Mouse (Mus musculus) right cerebral cortex, postnatal 4 days (tissue): ENCODE data around the gene Gm15557.
"Not testable (repeated sequence)": the region's sequence is repeated elsewhere in the genome, so short reads cannot be mapped to it uniquely, and the experiment has no call there.

Experiments used
- DNase-seq: peaks from one replicate; pipeline ENCODE4 v3.0.0-alpha.2; 2022

Gene Gm15557

DNA sequence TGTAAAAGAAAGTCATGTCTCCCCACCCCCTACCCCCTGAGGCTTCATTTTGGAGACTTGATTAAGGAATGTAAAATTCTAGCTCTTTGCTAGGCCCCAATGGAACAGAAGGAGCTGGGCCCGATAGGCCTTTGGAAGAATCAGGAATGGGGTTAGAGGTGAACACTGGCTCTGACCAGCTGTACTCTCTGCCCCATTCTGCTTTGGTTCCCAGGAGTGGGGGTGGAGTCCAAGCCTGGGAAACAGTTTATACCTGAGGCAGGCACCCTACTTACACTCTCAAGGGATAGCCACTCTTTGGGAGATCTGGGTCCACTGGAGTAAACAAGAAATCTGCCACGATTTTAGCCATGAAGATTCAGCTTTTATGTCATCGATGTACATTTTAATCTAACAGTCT is at the start of gene Gm15557:
Gene Gm15557 (plus strand): TSS at position 48 of the 400 bp plus-strand sequence.
- no peak for DNase-seq

DNA sequence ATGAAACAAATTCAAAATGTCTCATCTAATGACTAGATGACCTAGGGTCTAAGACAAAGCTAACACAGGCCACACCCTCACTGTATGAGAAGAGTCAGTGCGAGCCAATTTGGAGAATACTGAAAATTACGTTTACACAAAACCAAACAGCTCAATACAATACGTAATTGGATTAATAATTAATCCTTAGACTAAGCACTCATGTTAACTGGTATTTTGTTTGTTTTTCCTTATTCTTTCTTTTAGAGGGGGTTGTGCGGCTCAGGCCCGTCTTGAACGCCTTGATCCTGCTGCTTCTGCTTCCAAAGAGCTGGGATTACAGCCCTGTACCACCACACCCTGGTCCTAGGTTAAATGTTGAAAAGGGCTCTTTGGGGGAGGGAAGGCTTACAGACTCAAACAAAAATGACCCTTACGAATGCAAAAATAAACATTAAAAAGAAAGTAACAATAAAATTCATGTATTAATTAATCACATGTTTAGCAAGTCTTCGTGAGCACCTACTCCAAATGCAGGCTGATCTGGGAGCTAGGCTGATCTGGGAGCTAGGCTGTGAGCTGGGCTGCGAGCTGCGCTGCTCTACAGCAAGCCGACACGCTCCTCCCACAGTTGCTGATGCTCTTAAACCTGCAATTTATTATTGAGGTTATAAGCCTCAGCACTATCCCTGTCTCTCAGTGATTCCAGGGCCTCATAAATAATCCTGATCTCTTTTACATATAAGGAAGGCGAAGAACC is 46.1 kb upstream of the Gm15557 start:
- no peak for DNase-seq

DNA sequence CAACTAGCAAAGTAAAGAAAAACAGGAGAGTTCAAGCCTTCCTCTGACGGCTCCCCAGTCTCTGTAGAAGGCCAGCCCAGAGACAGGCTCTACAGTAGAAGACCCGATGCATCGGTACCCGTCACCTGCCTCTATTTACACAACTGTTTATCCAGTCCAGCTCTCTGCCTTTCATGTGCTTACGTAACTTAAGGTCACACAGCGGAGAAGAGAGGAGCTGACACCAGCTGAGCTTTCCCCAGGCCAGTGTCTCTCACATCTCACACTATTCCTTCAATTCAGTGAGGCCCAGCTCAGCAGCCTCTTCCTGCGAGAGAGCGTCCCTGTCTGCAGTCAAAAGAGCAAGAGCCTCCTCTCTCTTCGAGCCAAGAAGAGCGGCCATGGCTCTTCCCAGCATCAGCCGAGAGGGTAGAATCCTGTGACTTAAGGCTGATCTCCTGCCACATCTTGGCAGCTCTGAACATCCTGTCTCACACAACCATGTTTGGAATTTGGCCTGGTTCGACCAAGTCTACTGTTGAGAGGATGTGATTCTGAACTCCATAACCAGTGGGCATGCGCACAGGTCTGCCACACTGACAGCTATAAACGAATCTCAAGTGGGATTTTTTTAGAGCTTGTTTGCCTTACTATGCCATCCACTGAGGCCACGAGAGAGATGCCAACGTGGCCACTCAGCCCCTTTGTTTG is 45.3 kb upstream of the Gm15557 start:
- DNase-seq = no peak

DNA sequence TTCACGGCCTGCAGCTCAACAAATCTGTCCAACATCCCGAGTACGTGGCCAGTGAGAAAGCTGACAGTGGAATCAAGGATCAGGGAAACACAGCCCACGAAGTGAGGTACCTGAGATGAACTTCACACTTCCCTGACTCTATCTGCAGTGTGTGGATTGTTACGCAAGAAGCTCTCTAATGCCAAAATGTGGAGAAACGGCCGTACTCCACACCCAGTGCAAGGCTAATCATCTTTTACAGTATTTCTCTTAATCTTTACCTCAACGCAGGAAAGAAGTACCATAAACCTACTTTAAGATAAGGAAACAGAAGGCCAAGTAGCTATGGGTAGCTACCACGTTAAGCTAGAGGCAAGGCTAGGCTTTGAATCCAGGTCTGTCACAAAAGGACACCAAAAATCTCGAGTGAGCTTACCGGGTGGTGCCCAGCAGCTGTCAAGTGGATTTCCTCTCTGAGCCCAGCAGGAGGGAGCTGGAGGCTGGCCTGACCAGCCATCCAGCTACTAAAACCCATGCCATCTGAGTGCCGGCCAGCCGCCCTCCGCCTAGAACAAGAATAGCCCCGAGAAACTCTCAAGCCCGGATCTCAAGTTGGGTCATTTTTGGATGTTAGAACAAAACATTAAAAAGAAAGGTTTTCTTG is 37.4 kb upstream of the Gm15557 start:
- no peak for DNase-seq

DNA sequence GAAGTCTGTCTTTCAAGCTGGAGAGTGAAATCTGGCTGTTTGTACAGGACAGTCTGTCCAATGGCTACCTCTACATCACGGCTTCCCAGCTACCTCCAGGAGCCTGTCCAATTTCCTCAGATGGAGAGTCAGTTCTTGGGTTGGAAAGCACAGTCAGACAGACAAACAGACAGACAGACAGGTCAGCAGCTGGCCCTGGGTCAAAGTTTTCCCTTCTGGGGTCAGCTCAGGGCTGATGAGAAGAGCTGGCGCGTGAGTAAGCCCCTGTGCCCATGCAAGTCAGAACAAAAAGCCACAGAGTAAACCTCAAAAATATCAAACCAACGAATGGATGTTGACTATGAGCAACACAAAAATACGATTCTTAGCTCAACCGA is 36.9 kb upstream of the Gm15557 start:
- no peak for DNase-seq

DNA sequence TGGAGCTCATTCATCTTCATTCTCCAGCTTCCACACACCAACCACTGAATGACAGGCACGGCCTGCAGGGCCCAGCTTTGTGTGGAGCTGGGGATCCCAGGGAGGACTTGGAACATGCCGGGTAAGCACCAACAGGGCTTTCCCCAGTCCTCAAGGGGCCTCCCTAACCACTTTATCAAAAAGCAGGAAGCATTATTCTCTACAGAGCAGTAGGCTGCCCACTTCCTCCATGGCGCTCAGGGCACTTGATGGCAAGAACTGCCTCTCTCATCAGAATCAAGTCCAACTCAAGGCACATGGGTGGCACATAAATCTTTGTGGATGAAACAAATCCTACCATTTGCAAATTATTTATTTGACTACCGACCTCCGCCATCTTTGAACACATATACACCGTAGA is 25.8 kb upstream of the Gm15557 start:
- no peak for DNase-seq

DNA sequence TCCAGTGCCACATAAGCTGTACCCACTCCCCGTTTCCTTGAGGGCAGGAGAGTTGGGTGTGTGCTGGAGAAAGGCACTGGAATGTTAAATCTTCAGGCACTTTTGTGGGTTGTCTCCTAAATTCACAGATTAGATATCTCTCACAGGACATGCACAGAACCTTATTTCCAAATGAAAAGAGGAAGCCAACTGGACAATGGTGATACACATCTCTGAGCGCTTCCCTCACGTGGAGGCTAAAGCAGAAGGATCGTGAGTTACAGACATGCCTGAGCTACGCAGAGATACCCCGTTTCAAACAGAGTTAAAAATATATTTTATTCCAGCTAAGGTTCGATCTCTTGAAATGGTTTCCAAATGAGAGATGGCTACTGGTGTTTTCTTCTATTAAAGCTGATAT is 17.4 kb upstream of the Gm15557 start:
- DNase-seq = no peak

DNA sequence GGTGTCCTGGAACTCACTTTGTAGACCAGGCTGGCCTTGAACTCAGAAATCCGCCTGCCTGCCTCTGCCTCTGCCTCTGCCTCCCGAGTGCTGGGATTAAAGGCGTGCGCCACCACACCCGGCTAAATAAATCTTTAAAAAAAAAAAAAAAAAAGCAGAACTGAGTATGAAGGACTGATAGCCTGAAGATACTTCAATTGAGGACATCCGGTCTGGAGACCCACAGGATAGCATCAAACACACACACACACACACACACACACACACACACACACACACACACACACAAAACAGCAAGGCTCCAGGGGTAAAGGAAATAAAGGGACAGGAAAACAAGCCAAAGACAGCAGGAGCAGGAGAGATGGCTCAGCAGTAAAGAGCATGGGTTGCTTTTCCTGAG is 15.3 kb upstream of the Gm15557 start:
- not testable (repeated sequence) for DNase-seq

DNA sequence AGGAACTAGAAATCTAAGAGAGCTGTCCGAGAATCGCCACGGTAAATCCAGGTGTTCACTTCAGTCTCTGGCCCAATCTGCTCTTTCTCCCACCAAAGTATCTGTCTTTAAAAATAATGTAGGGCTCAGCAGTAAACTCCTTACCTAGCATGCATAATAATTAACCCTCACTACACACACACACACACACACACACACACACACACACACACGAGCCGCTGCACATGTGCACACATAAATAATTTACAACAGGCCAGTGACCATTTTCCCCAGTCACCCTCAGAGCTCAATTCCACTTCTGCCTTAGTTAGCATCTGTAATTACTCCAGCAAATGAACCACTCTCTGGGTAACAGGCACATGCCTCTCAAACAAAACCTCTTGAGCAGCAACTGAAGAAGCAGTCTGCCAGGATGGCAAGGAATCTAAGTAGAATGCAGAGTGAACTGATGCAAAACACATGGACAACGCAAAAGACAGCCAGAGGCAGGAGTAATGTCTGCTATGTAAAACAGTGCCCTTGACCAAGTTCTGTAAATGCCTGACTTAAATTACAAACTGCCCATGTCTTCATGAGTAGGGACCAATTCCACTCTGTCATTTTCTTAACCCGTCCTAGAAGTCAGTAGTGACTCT is 11.7 kb upstream of the Gm15557 start:
- DNase-seq = no peak

DNA sequence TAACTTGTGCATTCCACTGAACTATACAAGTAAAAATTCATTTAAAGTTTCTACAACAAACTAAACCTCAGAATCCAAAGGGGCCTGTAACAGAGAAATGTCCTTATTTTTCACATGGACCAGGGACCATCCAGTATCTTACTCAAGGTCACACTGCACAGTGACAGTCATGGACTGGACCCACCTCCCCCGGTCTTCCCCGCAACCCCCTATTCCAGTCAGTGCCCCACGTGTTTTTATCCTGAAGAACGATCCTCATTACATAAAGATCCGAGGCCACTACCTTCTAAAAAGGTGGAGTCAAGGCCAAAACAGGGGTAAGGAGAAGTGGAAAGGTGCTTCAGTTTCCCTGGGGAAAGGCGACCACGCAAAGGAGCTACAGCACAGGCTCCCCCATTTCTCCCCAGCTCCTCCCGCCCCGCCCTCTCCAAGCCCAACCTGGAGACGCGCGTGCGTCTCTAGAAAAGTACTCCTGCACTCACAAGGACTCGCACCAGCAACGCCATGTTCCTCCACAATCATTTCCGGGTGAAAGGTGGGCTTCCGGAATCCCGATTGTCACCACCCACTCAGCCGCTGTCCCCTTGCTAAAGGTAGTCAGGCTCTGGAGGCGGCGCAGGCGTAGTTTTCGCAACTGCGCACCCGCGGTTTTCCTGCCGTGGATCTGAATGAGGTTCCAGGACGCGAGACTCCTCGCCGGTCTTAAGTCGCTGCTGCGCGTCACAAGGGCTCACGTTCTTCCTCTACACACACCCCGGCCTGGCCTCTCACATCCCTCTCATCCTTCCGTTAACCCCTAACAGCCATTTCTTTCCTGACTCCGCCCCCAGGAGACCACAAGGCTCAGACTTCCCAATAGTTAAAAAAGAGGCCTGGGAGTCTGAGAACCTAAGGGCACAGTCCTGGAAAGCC is 10.7 kb upstream of the Gm15557 start, which contains the start of gene Uqcc1:
Gene Uqcc1 (minus strand): TSS at position 780 of the 912 bp plus-strand sequence.
- DNase-seq = peak; percentile 91

DNA sequence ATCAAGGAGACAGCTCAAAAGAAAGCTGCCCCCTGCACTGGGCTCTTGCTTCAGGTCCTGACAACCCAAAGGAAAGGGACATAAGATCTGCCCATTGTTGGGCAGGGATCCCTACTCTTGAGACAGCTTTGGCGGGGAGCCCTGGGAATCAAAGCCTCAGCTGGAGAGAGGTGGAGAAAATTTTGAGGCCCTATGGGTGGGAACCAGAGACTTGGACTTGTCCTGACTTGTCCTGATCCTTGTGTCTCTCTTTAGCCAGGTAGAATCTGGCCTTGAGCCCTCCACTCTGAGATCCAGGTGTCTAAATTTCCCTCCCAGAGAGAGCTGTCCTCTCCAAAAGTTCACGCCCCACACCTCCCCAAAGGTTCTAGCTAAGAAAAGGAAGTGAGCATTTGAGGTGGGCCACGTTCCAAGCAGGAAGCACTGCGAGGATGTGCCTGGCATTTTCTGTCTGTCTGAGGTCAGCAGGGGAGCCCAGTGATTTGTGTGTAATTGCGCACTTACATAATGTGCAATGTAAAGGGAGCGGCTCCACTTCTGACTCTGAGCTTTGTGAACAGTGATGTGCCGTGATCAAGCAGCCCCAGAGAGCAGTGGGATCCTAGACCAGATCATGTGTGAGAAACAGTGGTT is 515 bp upstream of the Gm15557 start:
- no peak for DNase-seq

DNA sequence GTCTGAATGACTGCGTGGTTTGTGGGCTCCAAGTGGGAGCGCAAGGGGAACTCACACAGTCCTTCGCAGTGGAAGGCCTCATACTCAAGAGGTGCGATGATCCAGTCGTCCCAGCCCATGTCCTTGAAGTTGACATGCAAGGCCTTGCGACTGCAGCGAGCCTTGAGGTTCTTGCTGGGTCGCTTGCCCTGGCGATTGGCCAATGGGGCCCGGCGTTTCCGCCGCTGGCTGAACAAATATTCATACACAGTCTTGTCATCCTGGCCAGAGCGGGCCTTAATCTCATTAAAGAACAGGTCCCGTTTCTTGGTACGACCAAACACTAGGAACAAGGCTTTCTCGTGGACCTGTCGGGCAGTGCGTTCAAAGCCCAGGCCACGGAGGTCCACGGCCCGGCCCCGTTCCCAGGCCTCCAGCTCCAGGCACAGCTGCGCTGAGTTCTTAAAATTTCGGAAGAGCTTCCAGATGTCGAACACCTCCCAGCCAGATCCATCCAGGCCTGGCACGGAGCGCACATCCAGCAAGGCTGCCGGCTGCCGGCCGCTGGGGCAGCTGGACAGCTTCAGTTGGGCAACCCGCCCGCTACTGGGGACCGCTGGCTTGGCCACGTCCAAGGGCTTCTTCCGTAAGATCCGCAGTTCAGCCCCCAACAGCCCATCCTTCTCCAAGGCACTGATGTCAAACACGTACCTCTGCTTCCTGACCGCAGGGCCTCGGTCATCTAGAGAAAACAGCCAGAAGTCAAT is 1.3 kb downstream of the Gm15557 start:
- DNase-seq = no peak

DNA sequence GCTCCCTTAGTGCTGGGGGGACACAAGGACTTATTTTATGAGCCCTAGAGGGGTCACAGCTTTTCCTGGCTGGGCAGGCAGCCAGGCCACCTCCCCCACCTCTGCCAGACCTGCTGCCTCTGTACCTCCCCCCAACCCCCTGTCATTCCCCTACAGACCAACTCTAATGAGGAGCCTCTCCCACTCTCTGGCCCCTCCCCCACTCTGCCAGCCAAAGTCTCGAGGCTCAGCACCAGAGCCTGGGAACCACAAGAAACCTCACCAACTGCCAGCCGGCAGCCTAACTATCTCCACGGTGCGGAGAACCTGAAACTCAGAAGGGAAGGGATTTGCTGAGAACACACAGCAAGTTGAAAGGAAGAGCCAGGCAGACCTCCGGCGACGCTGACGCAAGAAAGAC is 2.9 kb downstream of the Gm15557 start:
- DNase-seq = peak; percentile 19

DNA sequence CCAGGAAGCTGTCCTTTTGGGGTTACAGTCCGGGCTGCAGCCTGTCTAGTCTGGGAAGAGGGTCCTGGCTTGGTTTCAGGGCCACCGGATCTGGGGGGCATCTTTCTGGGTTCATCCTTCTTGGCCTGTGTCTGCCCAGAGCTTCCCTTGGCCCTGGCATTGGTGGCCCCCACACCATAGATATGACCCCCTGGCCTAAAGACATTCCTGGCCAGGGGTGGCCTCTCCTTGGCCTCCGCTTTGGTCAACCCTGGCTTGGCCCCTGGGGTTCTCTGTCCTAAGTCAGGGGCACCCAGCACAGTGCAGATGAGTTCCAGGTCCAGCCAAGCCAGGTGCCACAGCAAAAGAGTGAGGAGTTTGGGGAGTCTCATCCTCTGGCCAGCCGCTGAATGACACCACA is 4.2 kb downstream of the Gm15557 start:
- no peak for DNase-seq

DNA sequence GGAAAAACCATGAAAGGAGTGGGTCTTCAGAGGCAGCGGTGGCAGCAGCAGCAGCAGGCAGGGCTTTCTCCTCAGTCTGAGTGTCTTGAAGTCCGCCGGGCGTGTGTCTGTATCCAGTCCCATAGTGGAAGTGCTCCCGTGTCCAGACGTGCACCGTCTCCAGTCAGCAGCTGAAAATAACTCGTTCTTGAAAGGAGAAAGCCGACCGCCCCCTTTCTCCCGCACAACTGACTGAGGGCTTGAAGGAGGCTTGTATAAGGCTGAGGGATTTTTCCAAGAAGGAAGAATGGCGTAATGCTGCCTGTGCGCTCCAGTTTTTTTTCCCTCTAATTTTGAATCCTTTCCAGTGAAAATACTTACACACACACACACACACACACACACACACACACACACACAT is 4.6 kb downstream of the Gm15557 start, which contains the start of gene Gdf5:
Gene Gdf5 (minus strand): TSS at position 244 of the 400 bp plus-strand sequence.
- no peak for DNase-seq

DNA sequence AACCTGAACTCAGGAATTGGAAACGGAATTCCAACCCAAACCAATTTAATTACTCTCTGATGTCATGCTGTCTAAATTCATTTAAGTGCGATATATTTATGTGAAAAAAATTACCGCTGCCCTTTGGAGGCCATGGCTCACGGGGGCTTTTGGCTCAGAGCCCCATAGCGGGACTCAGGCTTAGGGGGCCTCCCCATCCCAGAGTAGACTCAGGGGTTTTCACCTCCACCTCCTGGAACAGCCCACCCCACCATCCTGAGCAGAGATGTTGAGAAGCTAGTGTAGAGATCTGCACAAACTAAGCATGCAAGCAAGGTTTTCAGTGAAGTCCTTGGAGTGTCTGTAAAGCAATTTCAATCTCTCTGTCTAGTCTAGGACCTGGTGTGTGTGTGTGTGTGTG is 5.1 kb downstream of the Gm15557 start:
- DNase-seq = no peak

DNA sequence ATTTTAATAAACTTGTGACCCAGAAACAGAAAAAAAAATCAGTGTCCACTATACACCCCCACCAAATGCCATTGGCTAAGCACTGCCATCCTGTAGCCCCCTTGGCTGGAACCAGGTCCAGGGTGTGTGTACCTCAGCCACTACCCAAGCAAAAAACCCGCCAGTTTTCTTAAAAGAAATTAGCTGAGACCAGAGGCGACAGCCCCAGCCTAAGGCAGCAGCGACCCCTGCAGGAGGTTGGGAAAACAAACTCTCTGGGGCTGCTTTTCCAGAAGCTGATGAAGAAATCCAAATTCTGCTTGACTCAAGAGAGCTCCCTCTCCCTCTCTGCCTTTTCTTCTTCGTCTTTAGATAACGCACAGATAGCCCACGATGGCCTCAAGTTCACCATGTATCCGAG is 5.5 kb downstream of the Gm15557 start:
- DNase-seq = peak; percentile 87

DNA sequence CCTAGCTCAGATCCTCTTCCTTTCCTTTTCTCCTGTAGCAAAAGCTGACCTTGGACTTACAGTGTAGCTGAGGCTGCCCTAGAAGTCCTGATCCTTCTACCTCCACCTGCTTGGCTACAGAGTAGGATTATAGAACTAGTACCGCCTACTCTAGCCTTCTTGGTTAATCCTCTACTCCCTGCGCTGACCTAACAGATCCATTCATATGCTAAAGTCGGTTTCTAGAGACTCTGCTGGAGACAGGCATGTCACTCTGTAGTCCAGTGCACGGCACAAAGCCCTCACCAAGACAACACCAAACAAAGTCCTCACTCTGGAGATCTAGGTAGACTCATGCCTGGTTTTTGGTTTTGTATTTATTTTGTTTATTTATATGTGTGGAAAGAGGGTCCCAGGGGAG is 6.0 kb downstream of the Gm15557 start:
- no peak for DNase-seq

DNA sequence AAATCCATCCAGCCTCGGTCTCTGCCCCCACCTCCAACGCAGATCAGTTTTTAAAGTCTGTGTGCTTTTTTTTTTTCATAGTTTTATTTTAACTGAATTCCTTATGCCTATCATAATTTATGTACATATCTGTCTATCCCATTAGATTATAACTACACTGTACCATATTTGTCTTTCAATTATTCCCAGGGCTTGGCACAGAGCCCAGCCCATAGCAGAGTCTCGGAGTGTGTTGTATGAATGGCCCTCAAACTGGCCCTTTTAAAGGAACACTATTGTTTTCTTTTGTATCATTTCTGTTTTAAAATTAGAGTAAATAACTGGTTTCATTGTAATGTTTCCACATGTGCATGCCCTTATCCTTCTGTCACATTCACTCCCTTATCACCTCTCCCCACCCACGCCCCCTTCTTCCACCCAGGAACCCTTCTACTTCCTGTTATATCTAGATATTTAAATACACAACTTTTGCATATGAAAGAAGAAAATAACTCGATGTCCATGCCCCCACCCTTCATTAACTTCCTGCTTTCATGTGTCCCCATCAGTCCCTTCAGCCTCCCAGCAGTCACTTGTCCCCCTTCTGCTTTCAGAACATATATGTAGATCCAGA is 7.0 kb downstream of the Gm15557 start:
- no peak for DNase-seq

DNA sequence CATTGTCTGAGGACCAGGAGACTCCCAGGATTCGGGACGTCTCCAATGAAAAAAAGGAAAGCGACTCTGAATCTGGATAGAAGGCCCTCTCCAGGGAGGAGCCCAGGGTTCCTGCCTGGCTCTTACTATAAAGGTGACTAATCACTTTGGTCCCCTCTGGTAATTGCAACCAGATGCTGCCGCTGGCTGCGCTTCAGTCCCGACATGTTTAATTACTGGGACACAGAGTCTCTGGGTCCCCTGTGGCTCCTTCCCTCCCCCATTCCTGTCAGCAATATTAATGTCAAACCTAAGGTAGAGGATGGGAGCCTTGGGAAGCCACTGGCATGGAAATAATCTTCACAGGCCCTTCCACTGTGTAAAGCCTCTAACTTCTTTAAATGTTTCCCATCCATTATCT is 8.8 kb downstream of the Gm15557 start:
- DNase-seq = no peak

DNA sequence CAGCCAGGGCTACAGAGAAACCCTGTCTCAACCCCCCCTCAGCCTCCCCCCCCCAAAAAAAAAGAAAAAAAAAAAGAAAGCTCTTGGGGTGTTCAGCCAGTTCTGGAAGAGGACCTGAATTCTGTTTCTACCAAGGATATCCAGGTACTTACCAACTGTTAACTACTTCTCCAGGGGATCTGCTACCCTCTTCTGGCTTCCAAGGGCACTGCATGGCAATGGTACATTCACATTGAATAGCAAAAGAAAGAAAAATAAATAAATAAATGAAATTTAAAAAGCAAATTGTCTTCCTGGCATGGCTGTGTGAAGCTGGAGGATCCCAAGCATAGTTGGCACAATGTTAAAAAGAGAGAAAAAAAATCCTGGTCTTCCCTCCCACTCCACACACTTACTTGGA is 11.5 kb downstream of the Gm15557 start:
- peak; percentile 62 for DNase-seq
